Mouse (Mus musculus): Measurements from ENCODE around the gene Naa35. TPM values are rescaled to one million over a fixed set of nuclear protein-coding genes. Genes with fewer than 3 reads are reported as not detected.

Naa35 gene
- polyA plus RNA-seq, 1 experiment from 2014 or later = 124 TPM

GRCm38 (mm10) chr13:59676316-59677229 lies 91.5 kb downstream of the Naa35 start:
- no peaks in the 10 kb centered on the region for H3K27me3 ChIP-seq (ENCODE audit: control insufficient read depth, insufficient read depth, low read length)
- no peak overlapping the region for H3K4me3 ChIP-seq (replicated peaks; ENCODE audit: low read length)
- no peak overlapping the region for H3K4me2 ChIP-seq (replicated peaks)
- H3K27ac ChIP-seq = no peak overlapping the region
- ATAC-seq (ENCODE audit: low FRiP score) (no peak), DNase-seq (ENCODE audit: low spot score) (no peak)
- no peak overlapping the region for H3K9ac ChIP-seq
- H3K36me3 ChIP-seq (replicated peaks; ENCODE audit: control insufficient read depth, insufficient read depth) = no peaks in the 10 kb centered on the region
- no peaks in the 10 kb centered on the region for H3K9me3 ChIP-seq (ENCODE audit: control insufficient read depth, low read length)
- 82% methylated on average over 12 of the region's 12 CpGs for WGBS
- H3K4me1 ChIP-seq (replicated peaks; ENCODE audit: control insufficient read depth, insufficient read depth, low read length) = peaks cover 15% of the 10 kb centered on the region

GRCm38 (mm10) chr13:59679306-59679705 lies 94.2 kb downstream of the Naa35 start:
- 60% methylated on average over 4 of the region's 4 CpGs for WGBS
- no peaks in the 10 kb centered on the region for H3K36me3 ChIP-seq (replicated peaks; ENCODE audit: control insufficient read depth, insufficient read depth)
- no peak overlapping the region for H3K4me3 ChIP-seq (replicated peaks; ENCODE audit: low read length)
- no peak for DNase-seq (ENCODE audit: low spot score)
- no peak overlapping the region for H3K27ac ChIP-seq
- H3K9ac ChIP-seq = no peak overlapping the region
- no peak overlapping the region for H3K4me2 ChIP-seq (replicated peaks)
- 0 out of 2 replicates have a peak, but pooled peaks cover 5% of the 10 kb centered on the region for H3K4me1 ChIP-seq (replicated peaks; ENCODE audit: control insufficient read depth, insufficient read depth, low read length)
- H3K9me3 ChIP-seq (ENCODE audit: control insufficient read depth, low read length) = no peaks in the 10 kb centered on the region
- no peaks in the 10 kb centered on the region for H3K27me3 ChIP-seq (ENCODE audit: control insufficient read depth, insufficient read depth, low read length)
- no peak for ATAC-seq (ENCODE audit: low FRiP score)

GRCm38 (mm10) chr13:59679908-59680307 lies 94.8 kb downstream of the Naa35 start:
- H3K9ac ChIP-seq = no peak overlapping the region
- H3K4me1 ChIP-seq (replicated peaks; ENCODE audit: control insufficient read depth, insufficient read depth, low read length) = no peaks in the 10 kb centered on the region
- H3K9me3 ChIP-seq (ENCODE audit: control insufficient read depth, low read length) = no peaks in the 10 kb centered on the region
- WGBS = 79% methylated on average over 4 of the region's 4 CpGs
- no peak for DNase-seq (ENCODE audit: low spot score)
- H3K27me3 ChIP-seq (ENCODE audit: control insufficient read depth, insufficient read depth, low read length) = no peaks in the 10 kb centered on the region
- no peak overlapping the region for H3K4me3 ChIP-seq (replicated peaks; ENCODE audit: low read length)
- no peak overlapping the region for H3K27ac ChIP-seq
- no peaks in the 10 kb centered on the region for H3K36me3 ChIP-seq (replicated peaks; ENCODE audit: control insufficient read depth, insufficient read depth)
- no peak for ATAC-seq (ENCODE audit: low FRiP score)
- H3K4me2 ChIP-seq (replicated peaks) = no peak overlapping the region

- no peak for ATAC-seq (ENCODE audit: low FRiP score)
- H3K27me3 ChIP-seq (ENCODE audit: control insufficient read depth, insufficient read depth, low read length) = no peaks in the 10 kb centered on the region
- no peak overlapping the region for H3K4me3 ChIP-seq (replicated peaks; ENCODE audit: low read length)
- no peak overlapping the region for H3K27ac ChIP-seq
- H3K9ac ChIP-seq = no peak overlapping the region
- no peaks in the 10 kb centered on the region for H3K9me3 ChIP-seq (ENCODE audit: control insufficient read depth, low read length)
- H3K4me2 ChIP-seq (replicated peaks) = no peak overlapping the region
- no peaks in the 10 kb centered on the region for H3K36me3 ChIP-seq (replicated peaks; ENCODE audit: control insufficient read depth, insufficient read depth)
- 46% methylated on average over 7 of the region's 7 CpGs for WGBS
- no peaks in the 10 kb centered on the region for H3K4me1 ChIP-seq (replicated peaks; ENCODE audit: control insufficient read depth, insufficient read depth, low read length)
- no peak for DNase-seq (ENCODE audit: low spot score)
Measured at GRCm38 (mm10) chr13:59682629-59683028, 97.6 kb downstream of the Naa35 start.

GRCm38 (mm10) chr13:59685236-59685635 lies 100.2 kb downstream of the Naa35 start:
- Histone ChIP-seq H3K27me3 (ENCODE audit: control insufficient read depth, insufficient read depth, low read length) (no peaks in the 10 kb centered on the region), H3K4me1 (replicated peaks; ENCODE audit: control insufficient read depth, insufficient read depth, low read length) (no peaks in the 10 kb centered on the region), H3K36me3 (replicated peaks; ENCODE audit: control insufficient read depth, insufficient read depth) (no peaks in the 10 kb centered on the region), H3K9ac (no peak overlapping the region), H3K9me3 (ENCODE audit: control insufficient read depth, low read length) (no peaks in the 10 kb centered on the region), H3K27ac (no peak overlapping the region), H3K4me3 (replicated peaks; ENCODE audit: low read length) (no peak overlapping the region), H3K4me2 (replicated peaks) (no peak overlapping the region)
- DNase-seq (ENCODE audit: low spot score) (no peak), ATAC-seq (ENCODE audit: low FRiP score) (no peak)
- 77% methylated on average over 3 of the region's 3 CpGs for WGBS

Other genes starting within 250 kb of the Naa35 start
- 100 and 109 TPM in 2 replicates for gene Agtpbp1, start within 50 bp of the Naa35 start, polyA plus RNA-seq (2014; fragmentation: Nextera tagmentation; extraction: Ambion mirVana)
- gene Golm1, start 90.6 kb downstream of the Naa35 start, polyA plus RNA-seq (2014; fragmentation: Nextera tagmentation; extraction: Ambion mirVana) = 25.3 and 29.7 TPM in 2 replicates
- not detected in 2 replicates for gene 4921517D22Rik, start 108.8 kb downstream of the Naa35 start, polyA plus RNA-seq (2014; fragmentation: Nextera tagmentation; extraction: Ambion mirVana)
- 0.05 and 0.16 TPM in 2 replicates for gene Spata31d1a, start 125.1 kb downstream of the Naa35 start, polyA plus RNA-seq (2014; fragmentation: Nextera tagmentation; extraction: Ambion mirVana)
- gene Spata31d1b, start 127.0 kb downstream of the Naa35 start, polyA plus RNA-seq (2014; fragmentation: Nextera tagmentation; extraction: Ambion mirVana) = not detected in 2 replicates
- gene Spata31d1d, start 146.5 kb downstream of the Naa35 start, polyA plus RNA-seq (2014; fragmentation: Nextera tagmentation; extraction: Ambion mirVana) = 0.09 TPM in 1 of 2 replicates, not detected in the other
- gene 1700014D04Rik, start 161.5 kb downstream of the Naa35 start, polyA plus RNA-seq (2014; fragmentation: Nextera tagmentation; extraction: Ambion mirVana) = 0.11 and 0.93 TPM in 2 replicates
- gene Isca1, start 184.6 kb downstream of the Naa35 start, polyA plus RNA-seq (2014; fragmentation: Nextera tagmentation; extraction: Ambion mirVana) = 185 and 197 TPM in 2 replicates
- not detected in 2 replicates for gene Gm49354, start 197.0 kb downstream of the Naa35 start, polyA plus RNA-seq (2014; fragmentation: Nextera tagmentation; extraction: Ambion mirVana)
- gene Tut7, start 237.9 kb downstream of the Naa35 start, polyA plus RNA-seq (2014; fragmentation: Nextera tagmentation; extraction: Ambion mirVana) = 42.8 and 43.1 TPM in 2 replicates

Measured in hindbrain, embryonic 14.5 days (tissue).